Mouse (Mus musculus): ENCODE measurements around the gene Fam216a.
A peak's percentile ranks its signal among the peaks of the same experiment; 100 is the strongest.

GRCm38 (mm10) chr5:122314966-122315667 lies 57.0 kb downstream of the Fam216a start:
- TF ChIP-seq EP300 (IDR thresholded peaks at IDR 0.05; ENCODE audit: insufficient read depth, low read depth, low read length) (peak; percentile 97), CTCF (IDR thresholded peaks at IDR 0.05) (peak; percentile 62), POLR2A (IDR thresholded peaks at IDR 0.05; ENCODE audit: insufficient read depth, low read depth, low read length) (peak; percentile 27; the same call in 1 of the 2 replicates)
